Mouse (Mus musculus) activated CD4-positive, CD25-positive, alpha-beta regulatory T cell, adult 4 months (primary cell): ENCODE measurements around the gene Pla2g15. TPM values are rescaled to one million over a fixed set of nuclear protein-coding genes. Genes with fewer than 3 reads are reported as not detected.
"Not testable (repeated sequence)": the region's sequence is repeated elsewhere in the genome, so short reads cannot be mapped to it uniquely, and the experiment has no call there.

Experiments
- ATAC-seq: one replicate; pipeline ENCODE4 v1.8.0; 2017
- polyA plus RNA-seq, 2 experiments: library from polyadenylated mRNA; unstranded; fragments of 100-300 nt; shearing (Covaris generic); gene quantifications; one replicate each; pipeline ENCODE4 v1.2.1; 2017

Pla2g15 gene
- polyA plus RNA-seq, 2 experiments from 2014 or later: 1.9 to 4.0 TPM

DNA sequence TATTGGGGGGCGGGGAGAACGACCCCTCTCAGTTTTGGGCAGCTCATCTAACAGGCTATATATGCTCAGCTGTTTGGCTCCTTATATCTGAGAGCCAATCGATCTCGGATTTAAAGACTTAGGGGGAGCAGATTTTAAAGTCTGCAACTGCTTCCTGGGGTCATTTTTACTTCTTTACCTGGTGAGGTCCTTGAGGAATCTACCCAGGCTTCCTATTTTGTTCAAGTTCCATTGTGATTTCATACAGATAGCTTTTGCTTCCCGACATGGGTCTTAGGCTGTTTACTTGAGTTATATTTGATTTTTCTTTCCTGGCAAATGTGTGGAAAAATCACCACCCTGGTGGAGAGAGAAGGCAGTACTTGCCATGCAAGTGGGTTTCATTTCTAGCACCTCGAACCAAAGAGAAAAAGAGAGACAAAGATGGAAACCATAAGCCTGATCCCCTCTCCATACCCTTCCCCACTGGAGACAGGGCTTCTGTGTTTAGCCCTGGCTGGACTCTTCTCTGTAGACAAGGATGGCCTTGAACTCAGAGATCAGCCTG lies 19.8 kb downstream of the Pla2g15 start:
- no peak for ATAC-seq

DNA sequence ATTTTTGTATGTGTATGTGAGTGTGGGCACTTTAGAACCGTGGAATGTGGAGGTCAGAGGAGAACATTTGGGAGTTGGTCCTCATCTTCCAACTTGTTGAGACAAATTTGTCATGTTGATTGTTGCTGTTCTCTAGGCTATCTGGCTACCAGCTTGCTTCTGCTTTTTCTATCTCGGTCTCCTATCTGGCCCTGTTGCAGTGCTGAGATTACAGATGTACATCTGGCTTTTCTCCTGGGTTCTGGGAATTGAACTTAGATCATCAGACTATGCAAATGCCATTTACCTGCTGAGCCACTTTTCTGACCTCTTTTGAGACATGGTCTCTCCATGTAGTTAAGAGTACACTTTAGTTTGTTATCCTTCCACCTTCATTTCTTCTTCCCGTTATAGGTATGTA lies 23.4 kb downstream of the Pla2g15 start:
- no peak for ATAC-seq

DNA sequence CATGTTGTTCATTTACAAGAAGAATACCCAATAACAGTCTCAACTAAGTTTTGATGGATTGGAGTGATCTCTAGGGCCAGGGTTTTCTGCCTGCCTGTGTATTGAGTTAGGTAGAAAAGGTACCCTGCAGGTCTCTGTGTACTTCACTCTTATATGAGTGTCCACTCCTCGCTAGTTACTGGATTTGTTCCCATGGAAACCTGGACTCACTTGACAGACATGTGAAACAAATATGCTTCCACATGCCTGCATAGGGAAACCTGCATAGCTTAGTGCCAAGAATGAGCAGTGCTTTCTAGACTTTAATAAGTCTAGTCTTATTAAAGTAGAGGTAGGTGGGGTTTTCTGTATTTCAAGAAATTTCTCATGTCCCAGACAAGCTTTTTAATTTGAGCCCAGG lies 26.7 kb downstream of the Pla2g15 start:
- ATAC-seq: no peak

DNA sequence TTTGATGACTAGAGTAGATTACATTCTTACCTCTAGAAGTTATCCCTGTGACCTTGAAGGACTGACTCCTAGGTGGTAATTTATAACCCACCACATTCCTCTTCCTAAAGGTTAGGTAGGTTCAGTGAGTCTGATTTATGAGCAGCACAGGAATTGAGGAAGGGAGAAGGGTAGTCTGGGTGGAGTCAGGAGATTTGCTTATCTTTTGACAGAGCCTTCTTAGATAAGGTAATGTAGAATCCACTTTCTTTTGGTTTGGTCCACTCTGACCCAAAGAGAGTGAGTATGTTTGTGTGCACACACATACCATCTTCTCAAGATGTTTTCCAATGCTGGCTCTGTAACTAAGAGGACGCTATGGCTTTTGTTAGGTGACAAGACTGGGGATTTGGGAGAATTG lies 27.4 kb downstream of the Pla2g15 start:
- no peak for ATAC-seq

DNA sequence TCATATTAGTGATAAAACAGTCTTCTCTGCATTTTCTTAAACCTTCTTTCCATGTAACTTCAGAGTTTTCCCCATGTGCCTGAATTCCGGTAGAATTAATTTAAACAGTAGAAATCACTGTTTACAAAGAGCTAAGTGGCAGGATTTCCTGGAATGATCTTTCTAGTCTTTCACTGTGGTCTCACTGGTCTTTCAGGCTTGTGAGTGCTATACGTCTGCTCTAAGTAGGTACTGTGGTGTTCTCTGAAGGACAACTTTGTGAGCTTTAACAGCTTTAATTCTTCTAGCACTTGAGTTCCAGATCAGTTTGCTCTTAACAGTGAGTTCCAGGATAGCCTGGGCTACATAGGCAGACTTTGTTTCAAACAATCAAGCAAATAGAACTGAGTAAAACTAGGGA lies 28.2 kb downstream of the Pla2g15 start:
- no peak for ATAC-seq

DNA sequence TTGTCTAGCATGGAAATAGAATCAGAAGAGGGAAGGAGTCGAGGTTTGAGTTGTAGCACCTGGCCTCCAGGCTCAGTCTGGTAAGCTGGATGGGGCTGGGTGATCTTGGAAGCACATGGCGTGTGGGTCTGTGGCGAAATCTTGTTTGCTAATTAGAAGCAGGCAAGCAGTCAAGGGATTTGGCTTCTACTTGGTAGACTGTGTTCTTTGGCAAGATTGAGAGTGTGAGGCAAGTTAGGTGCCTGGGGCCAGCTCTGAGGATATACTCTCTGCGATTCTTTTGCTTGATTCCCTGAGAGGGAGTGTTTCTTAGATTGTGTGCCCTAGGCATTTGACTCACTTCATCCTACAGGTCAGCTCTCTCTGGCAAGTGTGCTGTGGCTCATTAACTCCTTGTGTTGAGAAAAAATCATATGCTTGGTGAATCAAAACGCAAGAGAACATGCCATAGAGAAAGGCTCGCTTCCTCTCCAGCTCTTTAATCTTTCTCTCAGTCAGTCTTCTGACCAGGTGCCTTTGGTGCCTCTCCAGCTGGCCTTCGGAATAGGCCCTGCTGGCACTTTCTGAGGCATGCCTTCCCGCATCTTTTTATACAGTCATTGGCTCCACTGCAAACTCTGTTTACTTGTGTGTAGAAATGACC lies 35.5 kb downstream of the Pla2g15 start:
- ATAC-seq: no peak

DNA sequence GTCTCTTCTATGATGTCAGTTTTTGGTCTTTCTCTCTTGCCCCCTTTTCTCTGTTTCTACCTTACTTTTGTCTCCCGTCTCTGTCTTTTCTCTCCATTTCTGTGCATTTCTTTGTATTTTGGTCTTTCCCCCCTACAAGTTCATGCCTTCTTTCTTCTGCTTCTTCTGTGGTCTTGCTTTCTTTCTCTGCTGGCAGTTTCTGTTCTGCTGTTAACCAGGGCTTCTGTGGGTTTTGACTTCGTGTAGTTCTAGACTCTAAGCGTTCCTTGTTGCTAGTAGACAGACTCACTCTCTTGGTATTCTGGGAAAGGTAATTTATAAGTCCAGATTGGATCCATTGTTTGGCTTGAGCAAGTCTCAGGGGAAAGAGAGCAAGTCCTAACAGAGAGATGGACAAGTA lies 36.2 kb downstream of the Pla2g15 start:
- ATAC-seq: no peak

DNA sequence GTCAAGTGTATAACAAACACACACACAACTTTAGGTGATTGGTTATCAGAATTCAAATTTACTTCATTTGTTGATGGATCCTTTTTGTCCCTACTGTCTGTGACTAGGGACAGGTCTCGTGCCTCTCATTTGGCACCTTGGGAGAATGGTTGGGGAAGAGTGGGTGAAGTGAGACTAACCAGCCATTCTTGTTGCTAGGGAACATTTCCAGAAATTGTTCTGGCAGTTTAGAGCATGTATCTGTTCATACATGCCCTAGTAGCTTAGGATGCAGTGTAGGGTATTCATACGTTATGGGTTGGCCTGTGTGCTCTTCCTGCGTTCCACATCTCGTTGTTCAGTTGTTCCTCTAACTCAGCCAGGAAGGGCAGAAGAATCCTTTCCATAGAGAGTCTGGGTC lies 39.0 kb downstream of the Pla2g15 start:
- ATAC-seq: no peak

DNA sequence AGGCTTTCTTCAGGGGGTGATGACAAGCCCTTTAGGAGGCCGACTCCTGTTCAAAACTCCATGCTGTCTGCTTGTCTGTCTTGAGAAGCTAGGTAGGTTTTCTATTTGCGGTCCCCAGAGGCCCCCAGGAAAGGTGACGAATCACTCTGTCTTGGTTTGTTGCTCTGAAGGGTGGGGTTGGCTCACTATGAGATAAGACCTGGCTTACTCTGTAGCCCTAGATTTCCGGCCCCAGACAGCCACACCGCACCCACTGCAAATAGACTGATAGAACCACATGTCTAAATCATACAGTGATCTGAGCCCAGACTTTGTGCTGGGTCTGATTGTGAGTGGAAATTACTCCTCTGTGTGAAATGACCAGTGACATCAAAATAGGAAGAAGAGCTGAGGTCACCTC lies 41.4 kb downstream of the Pla2g15 start:
- no peak for ATAC-seq

DNA sequence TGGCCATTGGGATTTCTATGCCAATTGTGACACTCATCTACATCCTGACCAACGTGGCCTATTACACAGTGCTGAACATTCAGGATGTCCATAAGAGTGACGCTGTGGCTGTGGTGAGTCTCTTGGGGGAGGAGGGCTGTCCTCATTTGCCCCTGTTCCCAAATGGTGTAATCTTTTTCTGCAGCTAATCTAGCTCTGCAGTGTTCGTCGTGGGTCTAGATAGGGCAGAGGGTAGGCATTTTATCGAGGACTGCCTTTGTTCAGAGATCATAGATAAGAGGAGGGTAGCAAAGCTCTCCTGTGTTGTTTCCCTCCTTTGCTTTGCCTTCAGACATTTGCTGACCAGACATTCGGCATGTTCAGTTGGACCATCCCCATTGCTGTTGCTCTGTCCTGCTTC lies 43.0 kb downstream of the Pla2g15 start:
- no peak for ATAC-seq

DNA sequence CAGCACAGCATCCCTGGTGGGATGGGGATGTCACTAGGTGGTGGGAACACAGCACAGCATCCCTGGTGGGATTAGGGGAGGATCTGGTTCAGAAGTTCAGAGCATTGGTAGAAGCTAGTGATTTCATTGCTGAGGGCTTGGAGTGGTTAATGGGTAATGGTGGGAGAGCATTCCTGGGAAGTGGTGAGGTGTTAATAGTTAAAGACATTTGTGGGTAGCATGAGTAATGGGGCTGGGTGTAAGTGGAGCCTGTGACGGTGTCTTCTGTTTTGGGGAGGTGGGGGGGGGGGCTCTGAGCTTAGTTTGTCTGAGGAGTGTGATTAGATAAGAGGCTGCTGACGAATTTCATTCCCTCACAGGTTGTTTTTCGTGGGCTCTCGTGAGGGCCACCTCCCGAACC lies 43.9 kb downstream of the Pla2g15 start:
- no peak for ATAC-seq

DNA sequence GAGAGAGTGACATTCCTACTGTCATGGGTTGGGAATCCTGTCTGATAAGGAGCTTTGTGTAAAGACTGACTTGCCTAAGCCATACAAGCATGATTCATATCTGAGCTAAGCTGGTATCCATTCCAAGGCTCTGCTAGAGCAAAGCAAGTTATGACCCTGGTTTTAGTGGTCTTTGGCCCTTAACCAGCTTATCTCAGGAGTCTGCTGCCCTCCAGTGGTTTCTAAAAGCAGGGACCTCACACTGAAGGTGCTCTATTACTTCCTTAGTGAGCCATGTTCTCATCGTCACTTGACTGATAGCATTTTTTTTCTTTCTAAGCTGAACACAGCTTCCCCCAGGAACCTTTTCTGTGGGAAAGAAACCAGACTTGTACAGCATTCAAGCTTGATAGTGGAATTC lies 48.5 kb downstream of the Pla2g15 start:
- ATAC-seq: peak; percentile 28

DNA sequence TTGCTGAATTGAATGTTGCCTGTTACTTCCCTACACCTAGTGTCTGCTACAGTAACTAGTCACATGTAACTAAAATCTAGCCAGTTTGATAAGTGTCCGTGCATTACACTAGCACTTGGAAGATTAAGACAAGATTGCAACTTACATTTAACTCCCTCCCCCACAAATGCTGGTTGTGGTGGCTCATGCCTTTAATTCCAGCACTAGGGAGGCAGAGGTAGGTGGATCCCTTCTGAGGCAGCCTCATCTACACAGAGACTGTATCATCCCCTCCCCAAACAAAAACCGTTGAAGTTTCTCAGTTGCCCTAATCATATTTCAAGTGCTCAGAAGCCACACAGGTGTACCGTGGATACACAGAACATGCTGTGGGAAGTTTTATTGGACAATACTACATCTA lies 49.4 kb downstream of the Pla2g15 start:
- not testable (repeated sequence) for ATAC-seq

DNA sequence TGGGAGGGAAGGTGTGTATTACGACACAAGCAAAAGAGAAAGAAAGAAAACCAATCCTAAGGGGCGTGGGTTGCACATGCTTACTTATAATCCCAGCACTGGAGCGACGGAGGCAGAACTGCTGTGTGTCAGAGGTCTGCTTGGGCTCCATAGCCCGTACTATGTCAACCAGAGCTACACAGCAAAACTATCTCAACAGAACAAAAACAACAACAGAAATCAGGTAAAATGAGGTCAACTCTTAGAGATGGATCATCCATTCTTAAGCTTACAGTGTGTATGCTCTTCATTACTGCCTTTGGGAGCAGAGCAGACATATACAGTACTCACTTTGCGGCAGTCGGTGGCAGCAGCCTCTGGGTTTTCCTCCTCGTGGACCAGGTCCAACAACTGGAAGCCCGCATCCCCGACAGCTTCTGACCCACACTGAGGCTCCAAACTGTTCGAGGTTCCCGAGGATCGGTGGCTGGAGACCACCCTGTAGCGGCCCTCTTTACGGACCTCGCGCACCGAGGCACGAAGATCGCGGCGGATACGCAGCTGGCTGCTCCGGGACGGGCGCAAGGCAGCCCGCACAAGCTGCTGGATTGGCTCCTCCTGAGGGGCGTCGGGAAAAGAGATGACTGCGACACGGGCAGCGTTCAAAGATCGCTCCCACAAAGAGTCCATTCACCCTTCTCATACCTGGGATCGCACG lies 60.0 kb downstream of the Pla2g15 start:
- ATAC-seq: peak; percentile 17

DNA sequence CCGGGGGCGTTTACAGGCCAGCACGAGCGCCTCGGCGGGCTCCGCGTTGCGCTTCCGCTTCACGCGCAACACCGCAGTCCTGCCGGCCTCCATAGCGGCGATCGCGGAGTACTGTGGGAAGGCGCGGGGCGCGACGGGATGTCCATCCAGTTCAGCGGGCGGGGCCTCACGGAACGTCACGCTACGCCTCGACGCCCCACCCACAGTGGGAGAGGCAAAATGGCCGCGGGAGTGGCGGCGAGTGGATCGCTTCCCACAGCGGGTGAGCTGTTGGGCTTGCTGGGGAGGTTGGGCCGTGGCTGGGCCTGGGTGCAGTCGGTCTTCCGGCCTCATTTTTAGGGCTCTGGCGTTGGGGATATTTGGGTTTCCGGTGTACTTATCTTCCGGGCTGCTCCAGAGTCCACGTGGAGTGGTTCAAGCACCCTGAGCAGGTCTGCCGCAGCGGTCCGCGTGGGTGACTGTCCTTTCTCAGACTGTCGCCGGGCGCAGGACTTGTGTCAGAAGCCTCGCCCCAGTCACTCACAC lies 60.7 kb downstream of the Pla2g15 start, which contains the start of the genes Slc7a6os and Prmt7:
TSS of gene Slc7a6os (minus strand) at position 115 of the 525 bp plus-strand sequence.
TSS of gene Prmt7 (plus strand) at position 116 of the 525 bp plus-strand sequence.
- peak; percentile 90 for ATAC-seq

DNA sequence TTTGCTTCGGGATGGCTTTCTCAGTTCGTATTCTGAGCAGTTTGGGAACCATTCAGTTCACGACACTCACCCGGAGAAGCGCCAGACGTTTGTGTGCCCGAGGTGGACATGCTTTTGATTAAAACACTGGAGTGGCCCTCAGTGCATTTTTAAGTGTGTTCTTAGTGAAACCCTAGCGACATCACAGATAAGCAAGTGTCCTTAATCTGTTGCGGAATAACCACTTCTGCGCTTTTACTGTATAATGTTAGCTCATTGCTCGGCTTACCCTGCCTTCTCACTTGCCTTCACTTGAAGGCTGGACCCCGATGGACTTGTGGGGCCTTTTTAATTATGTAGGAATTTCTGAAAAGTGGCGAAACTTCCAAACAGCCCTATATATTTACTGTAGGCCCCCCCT lies 61.2 kb downstream of the Pla2g15 start:
- no peak for ATAC-seq

DNA sequence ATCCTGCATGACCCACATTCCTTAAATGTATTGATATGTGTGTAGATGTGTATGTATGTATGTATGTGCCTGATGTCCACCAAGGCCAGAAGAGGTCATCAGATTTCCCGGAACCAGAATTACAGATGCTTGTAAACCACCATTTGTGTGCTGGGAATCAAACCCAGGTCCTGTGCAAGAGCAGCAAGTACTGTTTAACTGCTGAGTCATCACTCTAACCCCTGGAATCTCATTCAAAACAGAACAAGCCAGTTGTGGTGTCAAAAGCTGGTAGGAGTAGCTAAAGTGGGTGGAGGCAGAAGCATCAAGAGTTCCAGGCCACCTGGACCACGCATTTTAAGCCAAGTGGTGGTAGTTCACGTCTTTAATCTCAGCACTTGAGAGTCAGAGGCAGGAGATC lies 63.8 kb downstream of the Pla2g15 start:
- no peak for ATAC-seq

Other genes with a start within 250 kb of the Pla2g15 start
- gene Pskh1, start 250.0 kb upstream of the Pla2g15 start, polyA plus RNA-seq: 10 to 100 TPM in 1 of 2 experiments, 1 to 10 TPM in 1; 8.1 to 11.3 TPM
- 1 to 10 TPM; 3.2 to 3.3 TPM for gene Ctrl, start 216.5 kb upstream of the Pla2g15 start, polyA plus RNA-seq
- 100 to 1,000 TPM; 368 to 402 TPM for gene Psmb10, start 212.0 kb upstream of the Pla2g15 start, polyA plus RNA-seq
- gene Lcat, start 207.0 kb upstream of the Pla2g15 start, polyA plus RNA-seq: under 1 TPM; 0.25 to 0.61 TPM
- gene Slc12a4, start 184.3 kb upstream of the Pla2g15 start, polyA plus RNA-seq: 1 to 10 TPM; 3.8 to 8.1 TPM
- gene Dpep3, start 171.0 kb upstream of the Pla2g15 start, polyA plus RNA-seq: not detected
- 10 to 100 TPM; 25.7 to 28.8 TPM for gene Dus2, start 159.1 kb upstream of the Pla2g15 start, polyA plus RNA-seq
- not detected for gene Dpep2nb, start 144.4 kb upstream of the Pla2g15 start, polyA plus RNA-seq
- 10 to 100 TPM in 1 of 2 experiments, 1 to 10 TPM in 1; 9.7 to 12.1 TPM for gene Ddx28, start 138.5 kb upstream of the Pla2g15 start, polyA plus RNA-seq
- gene Nfatc3, start 91.6 kb upstream of the Pla2g15 start, polyA plus RNA-seq: 10 to 100 TPM; 30.0 to 31.5 TPM
- under 1 TPM in 1 of 2 experiments, not detected in 1; 0.20 TPM for gene Esrp2, start 13.4 kb upstream of the Pla2g15 start, polyA plus RNA-seq
- 10 to 100 TPM; 26.2 to 33.6 TPM for gene Slc7a6, start 18.5 kb downstream of the Pla2g15 start, polyA plus RNA-seq
- gene Slc7a6os, start 60.5 kb downstream of the Pla2g15 start, polyA plus RNA-seq: 10 to 100 TPM; 20.6 to 22.5 TPM
- gene Prmt7, start 60.5 kb downstream of the Pla2g15 start, polyA plus RNA-seq: 10 to 100 TPM; 19.5 to 31.6 TPM
- gene Smpd3, start 187.6 kb downstream of the Pla2g15 start, polyA plus RNA-seq: not detected